Mouse (Mus musculus): Measurements from ENCODE around the gene Minos1.

- no peak for TF ChIP-seq CTCF (IDR thresholded peaks at IDR 0.05; ENCODE audit: borderline replicate concordance, insufficient read depth, low read depth, low read length)
- no peak for TF ChIP-seq POLR2A (IDR thresholded peaks at IDR 0.05; ENCODE audit: borderline replicate concordance, insufficient read depth, low read length)
Observed at GRCm38 (mm10) chr4:139079439-139079838, 51.5 kb downstream of the Minos1 start.
